Mouse (Mus musculus) erythroblast, embryonic 14.5 days (primary cell): ENCODE results near the gene Btbd11. TPM values are rescaled to one million over a fixed set of nuclear protein-coding genes. Genes with fewer than 3 reads are reported as not detected.

Experiments used
- H3K27me3 ChIP-seq: 2 replicates; pipeline ENCODE4 v1.6.1; 2012; ENCODE audit warnings: inconsistent platforms; ENCODE audit not compliant: control insufficient read depth
- H3K36me3 ChIP-seq: 2 replicates; pipeline ENCODE4 v1.6.1; 2012; ENCODE audit warnings: mild to moderate bottlenecking, inconsistent platforms; ENCODE audit not compliant: control insufficient read depth
- H3K4me1 ChIP-seq: 2 replicates; pipeline ENCODE4 v1.6.1; 2012; ENCODE audit warnings: inconsistent platforms; ENCODE audit not compliant: control insufficient read depth
- H3K4me3 ChIP-seq: replicated peaks from 2 replicates; pipeline ENCODE3; 2012; ENCODE audit warnings: moderate library complexity, mild to moderate bottlenecking, inconsistent platforms
- H3K9me3 ChIP-seq: 2 replicates; pipeline ENCODE4 v1.6.1; 2012; ENCODE audit warnings: low read length, inconsistent platforms, mixed read lengths; ENCODE audit not compliant: control insufficient read depth
- GATA1 ChIP-seq: IDR thresholded peaks from 2 replicates; pipeline ENCODE4 v1.6.1; 2012; ENCODE audit warnings: low read length, inconsistent platforms, mixed read lengths
- TAL1 ChIP-seq: IDR thresholded peaks from 3 replicates; pipeline ENCODE4 v1.6.1; 2012; ENCODE audit warnings: low read length, inconsistent platforms, mixed read lengths
- polyA plus RNA-seq: library from polyadenylated mRNA; stranded (reverse); fragments of >175 nt; gene quantifications from 2 replicates; pipeline ENCODE4 v1.2.3, GENCODE M21; 2012

Gene Btbd11
- polyA plus RNA-seq, 1 experiment = not detected

DNA sequence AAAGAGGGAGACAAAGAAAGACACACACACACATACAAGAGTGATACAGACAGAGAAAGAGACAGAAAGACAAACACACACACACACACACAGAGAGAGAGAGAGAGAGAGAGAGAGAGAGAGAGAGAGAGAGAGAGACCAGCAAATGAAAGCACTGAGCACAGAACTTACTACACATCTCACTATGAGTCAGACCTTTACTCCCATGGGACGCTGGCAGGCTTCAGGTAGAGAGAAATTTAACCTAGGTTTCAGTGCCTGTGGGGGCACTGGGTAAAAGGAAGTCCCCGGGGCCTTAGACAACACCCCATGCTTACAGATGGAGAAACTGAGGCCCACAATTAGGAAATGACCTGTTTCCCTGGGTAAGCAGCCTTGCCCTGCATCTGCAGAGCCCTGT lies 61.3 kb downstream of the Btbd11 start:
- Histone ChIP-seq H3K4me3 (no peak overlapping the region), H3K4me1 (no peaks in the 10 kb centered on the region), H3K36me3 (no peaks in the 10 kb centered on the region), H3K9me3 (no peaks in the 10 kb centered on the region), H3K27me3 (no peaks in the 10 kb centered on the region)
- TF ChIP-seq GATA1 = no peak
- no peak for TF ChIP-seq TAL1

DNA sequence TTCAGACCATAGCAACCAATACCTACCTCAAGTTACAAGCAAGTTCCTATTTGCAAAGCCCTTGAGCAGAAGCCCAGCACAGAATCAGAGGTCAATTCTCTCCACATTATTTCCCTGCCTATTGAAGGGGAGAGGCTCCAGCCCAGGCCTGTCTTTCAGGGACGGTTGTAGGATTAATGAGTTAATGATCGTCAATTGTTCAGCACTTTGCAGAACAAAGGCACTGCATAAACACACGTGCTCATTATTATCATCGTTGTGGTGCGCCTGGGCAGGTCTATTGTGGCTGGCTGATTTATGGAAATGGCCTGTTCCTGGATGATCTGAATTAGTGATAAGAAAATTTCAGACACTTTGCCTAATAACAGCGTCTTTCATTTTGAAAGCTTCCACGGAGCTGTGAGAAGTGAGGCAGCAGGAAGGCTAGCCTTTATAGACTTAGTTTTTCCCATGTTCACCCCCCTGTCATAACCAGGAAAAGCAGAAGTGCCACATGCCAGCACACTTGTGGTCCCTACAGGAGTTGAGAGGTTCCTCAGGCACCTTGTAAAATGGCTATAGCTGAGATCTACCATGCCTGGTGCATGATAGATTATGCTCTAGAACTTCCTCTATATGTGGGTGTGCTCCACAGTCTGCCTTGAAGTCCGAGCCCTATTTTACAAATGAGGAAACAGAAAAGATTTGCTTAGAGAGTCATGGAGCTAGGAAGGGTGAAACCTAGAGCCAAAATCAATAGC lies 65.2 kb downstream of the Btbd11 start:
- no peak for TF ChIP-seq TAL1
- no peak for TF ChIP-seq GATA1
- no peaks in the 10 kb centered on the region for H3K9me3 ChIP-seq
- no peaks in the 10 kb centered on the region for H3K36me3 ChIP-seq
- H3K27me3 ChIP-seq = no peaks in the 10 kb centered on the region
- H3K4me3 ChIP-seq = no peak overlapping the region
- no peaks in the 10 kb centered on the region for H3K4me1 ChIP-seq

DNA sequence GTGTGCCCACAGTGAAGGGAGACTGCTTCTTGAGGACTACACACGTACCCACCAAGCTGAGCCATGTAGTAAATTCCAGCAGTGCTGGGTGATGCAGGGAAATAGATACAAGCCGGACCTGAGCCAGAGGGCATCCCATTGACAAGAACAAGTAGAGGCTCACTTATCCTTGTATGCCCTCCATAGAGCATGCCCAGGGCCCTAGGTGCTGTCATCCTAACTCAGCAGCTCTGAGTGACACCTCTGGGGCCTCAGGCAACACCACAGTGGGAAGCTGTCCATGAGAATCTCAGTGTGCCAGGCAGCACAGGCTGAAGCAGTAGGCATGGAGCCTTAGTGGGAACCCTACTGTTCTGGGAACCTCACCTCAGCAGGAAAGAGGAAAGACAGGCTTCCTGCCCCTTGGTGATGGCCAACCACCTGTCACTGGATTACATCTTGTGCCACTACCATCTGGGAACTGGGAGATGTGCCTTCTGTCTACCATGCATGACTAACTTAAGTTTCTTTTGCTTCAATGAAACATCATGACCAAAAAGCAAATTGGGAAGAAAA lies 66.7 kb downstream of the Btbd11 start:
- H3K36me3 ChIP-seq = no peaks in the 10 kb centered on the region
- H3K27me3 ChIP-seq = no peaks in the 10 kb centered on the region
- no peaks in the 10 kb centered on the region for H3K9me3 ChIP-seq
- H3K4me3 ChIP-seq = no peak overlapping the region
- TF ChIP-seq TAL1 = no peak
- TF ChIP-seq GATA1 = no peak
- no peaks in the 10 kb centered on the region for H3K4me1 ChIP-seq

DNA sequence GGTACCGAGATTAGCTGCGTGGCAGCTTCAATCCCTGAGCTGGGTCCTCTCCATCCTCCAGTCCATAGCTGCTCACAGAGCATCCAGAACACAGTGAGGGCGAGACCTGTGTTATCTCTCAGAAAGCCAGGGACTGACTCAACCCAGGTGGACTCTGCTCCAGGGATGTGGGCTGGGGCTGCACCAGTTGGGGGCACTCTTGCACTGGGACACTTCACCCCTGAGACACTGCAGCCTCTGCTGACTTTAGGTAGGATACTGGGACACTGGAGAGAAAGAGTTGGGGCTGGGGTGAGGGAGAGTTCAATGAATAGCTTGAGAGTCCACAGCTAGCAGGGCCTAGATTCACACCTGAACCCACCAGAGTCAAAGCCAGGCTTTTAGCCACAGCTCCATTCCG lies 69.4 kb downstream of the Btbd11 start:
- no peaks in the 10 kb centered on the region for H3K36me3 ChIP-seq
- peaks cover 2% of the 10 kb centered on the region; the same call in 1 of the 2 replicates for H3K9me3 ChIP-seq
- no peaks in the 10 kb centered on the region for H3K4me1 ChIP-seq
- no peaks in the 10 kb centered on the region for H3K27me3 ChIP-seq
- H3K4me3 ChIP-seq = no peak overlapping the region
- TF ChIP-seq GATA1 = no peak
- no peak for TF ChIP-seq TAL1

DNA sequence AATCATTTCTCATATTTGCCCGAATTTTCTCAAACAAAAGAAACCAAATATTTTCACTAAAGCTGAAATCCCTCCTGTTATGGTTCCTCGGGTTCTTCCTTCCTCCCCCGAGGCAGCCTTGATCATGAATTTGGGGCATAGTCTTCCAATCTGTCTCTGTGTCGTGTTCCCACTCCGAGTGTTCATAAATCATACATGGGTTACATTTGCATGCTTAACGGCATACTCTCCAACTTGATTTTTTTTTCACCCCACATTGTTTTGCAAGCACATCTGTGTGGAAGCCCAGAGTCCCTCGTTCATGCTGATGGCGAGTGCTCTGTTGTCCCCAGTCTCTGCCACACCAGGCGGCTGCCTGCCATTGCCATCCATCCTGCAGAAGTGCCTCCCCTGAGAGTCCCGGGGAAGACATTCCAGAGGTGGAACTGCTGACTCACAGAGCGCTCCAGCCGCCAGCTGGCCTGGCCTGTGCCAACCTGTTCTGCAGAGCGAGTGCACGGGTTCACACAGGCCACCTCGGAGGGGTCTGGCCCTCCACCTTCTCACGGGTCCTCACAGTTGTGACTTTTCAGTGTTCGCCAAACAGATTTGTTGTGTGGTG lies 72.2 kb downstream of the Btbd11 start:
- Histone ChIP-seq H3K4me3 (no peak overlapping the region), H3K36me3 (no peaks in the 10 kb centered on the region), H3K4me1 (no peaks in the 10 kb centered on the region), H3K27me3 (no peaks in the 10 kb centered on the region), H3K9me3 (peaks cover 2% of the 10 kb centered on the region; the same call in 1 of the 2 replicates)
- no peak for TF ChIP-seq GATA1

DNA sequence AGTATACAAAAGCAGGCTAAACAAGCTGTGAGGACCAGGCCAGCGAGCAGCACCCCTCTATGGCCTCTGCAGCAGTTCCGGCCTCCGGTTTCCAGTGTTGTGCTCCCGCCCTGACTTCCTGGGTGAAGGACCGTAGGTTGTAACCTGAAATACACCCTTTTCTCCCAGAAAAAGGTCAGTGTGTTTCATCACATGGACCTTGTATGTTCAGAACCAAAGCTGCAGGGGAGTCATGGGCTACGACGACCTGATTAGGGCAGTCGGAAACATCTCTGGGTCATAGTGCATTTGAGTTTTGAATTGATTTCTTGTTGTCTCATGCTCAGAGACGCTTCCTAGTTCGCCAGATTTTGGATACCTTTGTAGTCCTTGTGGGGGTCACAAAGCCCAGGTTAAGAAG lies 74.1 kb downstream of the Btbd11 start:
- H3K4me3 ChIP-seq = no peak overlapping the region
- no peaks in the 10 kb centered on the region for H3K36me3 ChIP-seq
- peaks cover 2% of the 10 kb centered on the region; the same call in 1 of the 2 replicates for H3K9me3 ChIP-seq
- no peaks in the 10 kb centered on the region for H3K27me3 ChIP-seq
- TF ChIP-seq TAL1 = no peak
- no peak for TF ChIP-seq GATA1
- no peaks in the 10 kb centered on the region for H3K4me1 ChIP-seq

DNA sequence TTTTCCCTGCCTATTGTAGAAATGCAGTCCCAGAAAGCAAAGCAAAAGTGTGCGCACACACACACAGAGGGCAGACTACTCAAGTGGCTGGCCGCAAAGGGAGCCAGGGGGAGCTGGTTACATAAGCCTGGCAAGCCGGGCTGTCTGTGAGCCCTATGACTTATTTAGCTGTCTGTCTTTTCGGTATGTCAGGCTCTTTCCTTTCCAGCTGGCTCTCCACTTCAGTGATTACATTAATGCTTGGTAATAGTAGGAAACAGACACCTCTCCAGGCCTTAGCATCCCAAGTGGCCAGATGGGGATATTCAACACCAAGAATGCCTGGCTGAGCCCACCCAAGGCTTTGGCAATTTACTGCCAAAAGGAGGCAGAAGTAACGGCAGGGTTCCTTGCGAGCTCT lies 77.5 kb downstream of the Btbd11 start:
- Histone ChIP-seq H3K36me3 (no peaks in the 10 kb centered on the region), H3K4me1 (no peaks in the 10 kb centered on the region), H3K27me3 (no peaks in the 10 kb centered on the region), H3K9me3 (no peaks in the 10 kb centered on the region), H3K4me3 (no peak overlapping the region)
- TF ChIP-seq TAL1 (no peak), GATA1 (no peak)

DNA sequence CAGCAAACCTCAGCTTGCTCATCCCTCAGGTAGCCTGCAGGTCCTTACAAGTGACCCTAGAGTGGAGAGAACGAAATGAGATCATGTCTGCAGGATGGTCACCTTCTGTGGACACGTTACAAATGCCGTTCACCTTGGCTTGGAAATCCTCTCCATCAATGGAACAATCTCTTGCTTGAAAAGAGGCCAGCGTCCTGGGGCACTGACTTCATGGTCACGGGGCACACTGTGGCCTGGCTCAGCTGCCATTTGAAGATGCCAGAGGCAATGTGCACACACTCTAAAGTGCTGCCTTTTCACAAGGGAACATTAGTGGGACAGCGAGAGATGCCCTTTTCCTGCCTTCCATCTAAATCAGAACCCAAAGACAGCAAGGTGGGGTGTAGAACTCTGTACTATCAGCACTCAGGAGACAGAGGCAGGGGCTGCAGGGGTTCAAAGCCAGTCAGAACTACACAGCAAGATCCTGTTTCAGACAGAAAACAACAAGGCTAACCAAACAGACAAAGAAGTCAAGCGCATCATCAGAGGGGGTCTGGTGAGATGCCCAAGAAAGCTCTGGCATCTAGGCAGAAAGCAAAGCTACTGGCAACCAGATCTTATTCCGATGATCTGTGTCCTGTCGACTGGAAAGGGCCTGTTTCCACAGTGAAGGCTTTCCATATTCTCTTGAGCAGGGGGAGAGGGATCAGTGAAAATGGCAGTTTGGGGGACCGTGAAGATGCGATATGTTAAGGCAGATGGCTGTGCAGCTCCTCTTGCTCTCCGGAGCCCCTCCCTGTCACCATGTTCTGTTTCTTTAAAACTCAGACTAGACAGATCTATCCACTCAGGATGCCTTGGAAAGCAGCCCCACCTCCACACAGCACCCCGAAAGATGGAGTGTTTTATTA lies 79.1 kb downstream of the Btbd11 start:
- no peaks in the 10 kb centered on the region for H3K9me3 ChIP-seq
- H3K4me1 ChIP-seq = no peaks in the 10 kb centered on the region
- no peak overlapping the region for H3K4me3 ChIP-seq
- TF ChIP-seq GATA1 = no peak
- no peak for TF ChIP-seq TAL1
- no peaks in the 10 kb centered on the region for H3K36me3 ChIP-seq
- no peaks in the 10 kb centered on the region for H3K27me3 ChIP-seq

DNA sequence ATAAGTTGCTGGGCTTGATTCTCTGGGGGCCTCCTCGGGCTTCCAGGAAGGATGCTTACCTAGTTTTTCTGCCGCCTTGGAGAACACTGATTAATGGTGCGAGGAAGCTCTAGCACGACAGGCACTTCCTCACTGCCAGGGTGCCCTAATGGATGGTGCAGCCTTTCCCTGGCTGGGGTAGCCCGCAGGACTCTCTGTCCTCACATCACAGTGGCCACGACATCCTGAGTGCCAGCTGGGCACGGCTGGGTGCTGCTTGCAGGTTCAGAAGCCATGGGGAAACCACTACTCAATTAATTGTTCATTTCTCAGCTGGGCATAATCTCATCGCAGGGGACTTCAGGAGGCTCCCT lies 79.8 kb downstream of the Btbd11 start:
- H3K4me3 ChIP-seq = no peak overlapping the region

More for the DNA sequence above, 79.8 kb downstream of the Btbd11 start:
- Histone ChIP-seq H3K9me3 (no peaks in the 10 kb centered on the region; the same call in 1 of the 2 replicates), H3K36me3 (no peaks in the 10 kb centered on the region), H3K4me1 (no peaks in the 10 kb centered on the region), H3K27me3 (no peaks in the 10 kb centered on the region)
- TF ChIP-seq TAL1 = no peak
- TF ChIP-seq GATA1 = no peak
